Mouse (Mus musculus) T-helper 2 cell (primary cell): Measurements from ENCODE around the gene Cyp2d34.

Source experiments
- in situ Hi-C: fragments of 300-600 bp; cut with MboI, MseI; formaldehyde crosslinking; loops from one replicate; pipeline ENCODE4 v1.15.1; 2025; ENCODE audit warnings: high pct_unique_total_duplicates

Gene Cyp2d34

GRCm38 (mm10) chr15:82620531-82621202 lies at the start of gene Cyp2d34:
TSS of gene Cyp2d34 (minus strand) at chr15:82620946.
- in situ Hi-C loops: no loop called here

GRCm38 (mm10) chr15:82656346-82656745 lies 35.6 kb upstream of the Cyp2d34 start:
- in situ Hi-C loops: no loop called here

- in situ Hi-C loops: no loop called here
These were observed 23.6 kb upstream of the Cyp2d34 start for GRCm38 (mm10) chr15:82644371-82644770.

GRCm38 (mm10) chr15:82643771-82644170 lies 23.0 kb upstream of the Cyp2d34 start:
- in situ Hi-C loops: no loop called here

GRCm38 (mm10) chr15:82642771-82643170 lies 22.0 kb upstream of the Cyp2d34 start:
- in situ Hi-C loops: no loop called here

GRCm38 (mm10) chr15:82641921-82642320 lies 21.2 kb upstream of the Cyp2d34 start:
- in situ Hi-C loops: no loop called here

GRCm38 (mm10) chr15:82641390-82641789 lies 20.6 kb upstream of the Cyp2d34 start:
- in situ Hi-C loops: no loop called here

GRCm38 (mm10) chr15:82640201-82640600 lies 19.5 kb upstream of the Cyp2d34 start:
- in situ Hi-C loops: no loop called here

GRCm38 (mm10) chr15:82637130-82638075 lies 16.7 kb upstream of the Cyp2d34 start:
- in situ Hi-C loops: no loop called here

- in situ Hi-C loops: no loop called here
These were observed 14.2 kb upstream of the Cyp2d34 start for GRCm38 (mm10) chr15:82634976-82635375.

- in situ Hi-C loops: no loop called here
These were observed 1.2 kb upstream of the Cyp2d34 start for GRCm38 (mm10) chr15:82621993-82622392.

GRCm38 (mm10) chr15:82618362-82619020 lies 2.3 kb downstream of the Cyp2d34 start:
- in situ Hi-C loops: no loop called here

- in situ Hi-C loops: no loop called here
These were observed 38.1 kb downstream of the Cyp2d34 start for GRCm38 (mm10) chr15:82582621-82583020.

GRCm38 (mm10) chr15:82579071-82579470 lies 41.7 kb downstream of the Cyp2d34 start:
- in situ Hi-C loops: no loop called here

GRCm38 (mm10) chr15:82572856-82573255 lies 47.9 kb downstream of the Cyp2d34 start:
- in situ Hi-C loops: no loop called here
